Mouse (Mus musculus) spleen, adult 2 months (tissue): ENCODE data around the gene Lrrc27.

Experiments used
- CTCF ChIP-seq: fragments of 200-500 bp; IDR thresholded peaks from 2 replicates; pipeline ENCODE4 v1.5.1; 2011; ENCODE audit warnings: mild to moderate bottlenecking, inconsistent platforms; ENCODE audit not compliant: insufficient read depth, insufficient read length, insufficient replicate concordance; ENCODE audit errors: extremely low read depth
- POLR2A ChIP-seq: fragments of 200-500 bp; IDR thresholded peaks from 2 replicates; pipeline ENCODE4 v1.6.1; 2011; ENCODE audit warnings: low read depth, low read length, inconsistent platforms

DNA sequence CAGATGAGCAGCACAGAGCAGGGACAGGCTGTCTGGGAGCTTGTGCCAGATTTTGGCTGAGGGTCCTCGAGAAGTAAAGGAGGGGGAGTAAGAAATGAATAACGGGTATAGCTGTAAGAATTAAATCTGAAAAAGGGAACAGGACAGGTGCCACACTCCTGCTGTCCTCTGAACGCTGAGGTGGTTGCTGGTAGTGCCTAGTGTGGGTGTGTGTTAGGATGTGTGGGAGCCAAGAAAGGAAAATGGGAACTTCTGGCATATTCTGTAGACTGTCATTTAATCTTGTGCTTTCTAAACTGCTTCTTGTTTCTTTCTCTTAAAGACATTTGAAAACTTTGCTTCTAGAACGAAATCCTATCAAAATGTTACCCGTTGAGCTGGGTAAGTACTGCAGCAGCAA is 8.3 kb downstream of the Lrrc27 start:
- no peak for TF ChIP-seq CTCF
- no peak for TF ChIP-seq POLR2A
